Mouse (Mus musculus): ENCODE data around the gene Cmbl. TPM values are rescaled to one million over a fixed set of nuclear protein-coding genes. Genes with fewer than 3 reads are reported as not detected.

Cmbl gene
- polyA plus RNA-seq, 2 experiments = 5.5 to 6.8 TPM

DNA sequence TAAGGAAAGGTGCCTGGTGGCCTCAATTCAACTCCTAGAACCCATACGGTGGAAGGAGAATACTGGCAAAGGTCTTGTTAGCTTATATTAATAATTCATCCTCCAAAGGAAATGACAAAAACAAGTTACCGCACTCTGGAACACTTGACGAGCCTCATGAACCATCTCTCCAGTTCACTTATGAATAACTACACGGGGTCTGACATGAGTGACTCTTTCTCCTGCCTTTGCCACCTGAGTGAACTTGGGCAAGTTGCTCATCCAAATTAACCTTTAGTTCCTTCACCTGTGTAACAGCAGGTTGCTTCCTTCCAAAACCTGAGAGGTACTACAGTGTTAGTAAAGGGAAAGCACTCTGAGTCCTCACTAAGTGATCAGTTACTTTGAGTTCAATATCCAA lies 36.7 kb upstream of the Cmbl start:
- ATAC-seq (ENCODE audit: insufficient read depth) (no peak), DNase-seq (ENCODE audit: low read depth in 3 of 3, low spot score in 3 of 3) (no peak)
- Histone ChIP-seq H3K4me1 (replicated peaks; ENCODE audit: control insufficient read depth in 2 of 2, insufficient read depth in 2 of 2, low read length in 1 of 2) (peaks cover 27 to 30% of the 10 kb centered on the region in 2 experiments), H3K4me3 (ENCODE audit: insufficient read depth in 1 of 2, low read depth in 2 of 2, low read length in 2 of 2) (no peak overlapping the region), H3K36me3 (replicated peaks; ENCODE audit: control insufficient read depth, insufficient read depth, low read depth) (no peaks in the 10 kb centered on the region), H3K4me2 (ENCODE audit: low read depth) (peak overlapping the region; percentile 80), H3K9ac (replicated peaks) (no peak overlapping the region; the same call in 1 of the 2 replicates), H3K27ac (no peak overlapping the region), H3K27me3 (ENCODE audit: control insufficient read depth, insufficient read depth, low read length) (no peaks in the 10 kb centered on the region), H3K9me3 (ENCODE audit: control insufficient read depth, low read length) (no peaks in the 10 kb centered on the region)
- WGBS (ENCODE audit: insufficient replicate concordance) = 82% methylated on average over 4 of the region's 4 CpGs
- no peak for TF ChIP-seq EP300 (IDR thresholded peaks at IDR 0.05; ENCODE audit: low read depth)
- no peak for TF ChIP-seq CTCF (IDR thresholded peaks at IDR 0.05; ENCODE audit: low read depth)

DNA sequence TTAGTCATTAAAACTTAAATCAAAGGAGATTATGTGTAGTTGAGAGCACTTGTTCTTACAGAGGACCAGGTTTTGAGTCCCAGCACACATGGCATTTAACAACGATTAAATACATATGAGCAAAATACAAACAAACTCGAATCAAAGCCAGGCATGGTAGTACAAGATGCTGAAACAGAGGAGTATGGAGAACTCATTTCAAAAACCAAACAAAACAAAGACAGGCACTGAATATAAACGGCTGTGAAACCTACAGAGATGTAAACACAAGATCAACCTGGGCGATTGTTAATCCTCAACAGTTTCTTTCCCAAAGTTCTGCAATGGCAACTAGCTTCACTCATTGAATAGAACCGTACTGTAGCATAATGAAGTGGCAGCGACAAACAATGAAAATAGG lies 36.1 kb upstream of the Cmbl start:
- DNase-seq (ENCODE audit: low read depth in 3 of 3, low spot score in 3 of 3) (no peak), ATAC-seq (ENCODE audit: insufficient read depth) (no peak)
- Histone ChIP-seq H3K4me1 (replicated peaks; ENCODE audit: control insufficient read depth in 2 of 2, insufficient read depth in 2 of 2, low read length in 1 of 2) (peaks cover 29 to 30% of the 10 kb centered on the region in 2 experiments), H3K4me3 (ENCODE audit: insufficient read depth in 1 of 2, low read depth in 2 of 2, low read length in 2 of 2) (peak overlapping the region; percentile 95 to 96), H3K36me3 (replicated peaks; ENCODE audit: control insufficient read depth, insufficient read depth, low read depth) (no peaks in the 10 kb centered on the region), H3K4me2 (ENCODE audit: low read depth) (peak overlapping the region; percentile 80), H3K27ac (no peak overlapping the region), H3K9ac (replicated peaks) (peak overlapping the region; percentile 97), H3K9me3 (ENCODE audit: control insufficient read depth, low read length) (no peaks in the 10 kb centered on the region), H3K27me3 (ENCODE audit: control insufficient read depth, insufficient read depth, low read length) (no peaks in the 10 kb centered on the region)
- TF ChIP-seq CTCF (IDR thresholded peaks at IDR 0.05; ENCODE audit: low read depth) (no peak), EP300 (IDR thresholded peaks at IDR 0.05; ENCODE audit: low read depth) (no peak)
- 30% methylated on average over 6 of the region's 6 CpGs for WGBS (ENCODE audit: insufficient replicate concordance)

DNA sequence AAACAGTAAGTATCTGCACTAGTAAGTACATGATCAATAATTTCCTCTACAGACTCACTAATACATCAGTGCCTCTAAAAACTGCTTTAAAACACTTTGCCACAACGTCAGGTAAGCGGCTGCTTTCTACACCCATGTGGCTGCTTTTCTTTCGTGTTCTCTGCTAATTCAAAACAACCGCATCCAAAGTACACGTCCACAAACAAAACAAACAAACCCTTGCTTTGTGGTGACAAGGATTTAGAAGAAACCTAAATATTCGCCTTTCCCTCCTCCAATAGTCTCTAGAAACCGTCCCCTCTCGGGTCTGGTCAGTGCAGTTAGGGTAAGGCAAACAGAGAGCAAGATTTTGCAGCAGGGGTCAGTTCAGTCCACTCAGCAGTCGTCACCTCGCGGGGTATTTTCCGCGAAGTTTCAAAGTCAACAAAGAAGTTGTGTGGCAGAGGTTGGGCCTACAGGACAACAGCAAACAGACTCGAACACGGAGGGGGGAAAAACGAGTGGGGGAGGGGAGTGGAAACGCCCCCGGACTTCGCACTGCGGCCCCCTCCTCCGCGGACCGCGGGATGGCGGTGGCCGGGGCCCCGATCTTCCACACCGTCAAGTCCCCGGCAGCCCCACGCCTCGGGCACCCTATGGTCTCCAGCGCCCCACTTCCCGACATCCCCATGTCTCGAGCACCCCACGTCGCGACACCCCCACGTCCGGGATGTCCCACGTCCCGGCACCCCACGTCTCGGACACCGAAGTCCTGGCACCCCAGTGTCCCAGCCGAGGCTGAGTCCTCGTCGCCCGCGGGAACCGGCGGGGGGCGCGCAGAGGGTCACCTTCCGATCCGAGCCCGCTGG lies 35.2 kb upstream of the Cmbl start:
- H3K4me2 ChIP-seq (ENCODE audit: low read depth) = peak overlapping the region; percentile 80
- TF ChIP-seq EP300 (IDR thresholded peaks at IDR 0.05; ENCODE audit: low read depth) (no peak), CTCF (IDR thresholded peaks at IDR 0.05; ENCODE audit: low read depth) (0 out of 2 replicates have a peak, but pooled peaks have one; percentile 1)
- H3K27ac ChIP-seq = peak overlapping the region; percentile 91
- no peaks in the 10 kb centered on the region for H3K36me3 ChIP-seq (replicated peaks; ENCODE audit: control insufficient read depth, insufficient read depth, low read depth)
- peak overlapping the region; percentile 95 to 96 for H3K4me3 ChIP-seq (ENCODE audit: insufficient read depth in 1 of 2, low read depth in 2 of 2, low read length in 2 of 2)
- peak; percentile 3 for ATAC-seq (ENCODE audit: insufficient read depth)
- H3K9ac ChIP-seq (replicated peaks) = peak overlapping the region; percentile 97
- no peaks in the 10 kb centered on the region for H3K27me3 ChIP-seq (ENCODE audit: control insufficient read depth, insufficient read depth, low read length)
- H3K9me3 ChIP-seq (ENCODE audit: control insufficient read depth, low read length) = no peaks in the 10 kb centered on the region
- DNase-seq (ENCODE audit: low read depth in 3 of 3, low spot score in 3 of 3) = no peak
- under 1% methylated on average over 53 of the region's 56 CpGs for WGBS (ENCODE audit: insufficient replicate concordance)
- H3K4me1 ChIP-seq (replicated peaks; ENCODE audit: control insufficient read depth in 2 of 2, insufficient read depth in 2 of 2, low read length in 1 of 2) = peaks cover 35 to 36% of the 10 kb centered on the region in 2 experiments

DNA sequence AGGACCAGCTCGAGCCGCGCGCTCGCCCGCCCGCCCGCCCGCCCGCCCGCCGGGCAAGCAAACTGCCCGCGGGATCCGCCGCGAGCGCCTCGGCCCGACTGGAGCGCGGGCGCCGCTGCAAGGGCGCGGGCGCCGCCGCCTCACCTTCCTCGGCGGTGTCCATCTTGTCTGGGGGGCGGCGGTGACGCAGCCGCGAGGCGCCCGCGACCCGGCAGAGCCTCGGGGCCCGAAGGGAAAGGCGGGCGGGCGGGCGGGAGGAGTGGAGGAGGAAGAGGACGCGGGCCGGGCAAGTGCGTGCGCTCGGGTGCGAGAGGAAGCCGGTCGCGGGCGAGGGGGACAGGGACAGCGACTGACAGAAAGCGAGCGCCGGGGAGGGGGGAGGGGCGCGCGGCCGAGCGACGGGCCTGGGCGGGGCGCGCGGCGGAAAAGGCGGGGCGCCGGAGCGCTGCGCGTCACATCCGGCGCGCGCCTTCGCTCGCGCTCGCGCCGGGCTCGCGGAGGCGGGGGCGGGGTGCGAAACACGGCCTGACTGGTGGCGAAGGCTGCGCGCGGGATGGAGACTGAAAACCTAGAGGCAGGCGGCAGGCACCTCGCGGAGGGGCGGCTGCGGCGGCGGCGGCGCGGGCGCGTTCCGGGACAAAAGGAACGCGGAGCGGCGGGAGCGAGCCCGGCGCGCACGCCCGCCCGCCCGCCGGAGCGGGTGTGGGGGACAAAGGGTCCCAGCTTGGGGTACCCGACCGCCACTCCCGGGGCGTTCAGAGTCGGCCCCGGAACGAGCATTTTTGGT lies 34.3 kb upstream of the Cmbl start, which contains the start of gene March6:
Gene March6, minus strand, starts transcription at position 395 of the 787 bp plus-strand sequence.
- Histone ChIP-seq H3K9ac (replicated peaks) (peak within 1 kb of the TSS; percentile 97), H3K36me3 (replicated peaks; ENCODE audit: control insufficient read depth, insufficient read depth, low read depth) (no peaks in the 10 kb centered on the region), H3K4me1 (replicated peaks; ENCODE audit: control insufficient read depth in 2 of 2, insufficient read depth in 2 of 2, low read length in 1 of 2) (peaks cover 41 to 45% of the 10 kb centered on the region in 2 experiments), H3K27ac (peak within 1 kb of the TSS; percentile 91), H3K4me2 (ENCODE audit: low read depth) (peak within 1 kb of the TSS; percentile 97), H3K27me3 (ENCODE audit: control insufficient read depth, insufficient read depth, low read length) (no peaks in the 10 kb centered on the region), H3K9me3 (ENCODE audit: control insufficient read depth, low read length) (no peaks in the 10 kb centered on the region), H3K4me3 (ENCODE audit: insufficient read depth in 1 of 2, low read depth in 2 of 2, low read length in 2 of 2) (peak within 1 kb of the TSS; percentile 95 to 96)
- WGBS (ENCODE audit: insufficient replicate concordance) = under 1% methylated on average over 125 of the region's 132 CpGs
- TF ChIP-seq EP300 (IDR thresholded peaks at IDR 0.05; ENCODE audit: low read depth) (no peak), CTCF (IDR thresholded peaks at IDR 0.05; ENCODE audit: low read depth) (no peak)
- ATAC-seq (ENCODE audit: insufficient read depth) (peak; percentile 82), DNase-seq (ENCODE audit: low read depth in 3 of 3, low spot score in 3 of 3) (peak; percentile 79 to 80 (median 80))

All from liver, embryonic 14.5 days (tissue).